Mouse (Mus musculus): ENCODE measurements around the gene Phf23. TPM values are rescaled to one million over a fixed set of nuclear protein-coding genes. Genes with fewer than 3 reads are reported as not detected.

Gene Phf23
- total RNA-seq, 2 experiments from 2014 or later = 23.1 to 23.4 TPM

GRCm38 (mm10) chr11:70040184-70040583, 44.6 kb downstream of the Phf23 start:
- no peak for DNase-seq
- intact Hi-C loops (cut with DNase I) = no loop called here

GRCm38 (mm10) chr11:70042309-70043085, 46.9 kb downstream of the Phf23 start:
- no peak for DNase-seq
- intact Hi-C loops (cut with DNase I) = no loop called here

- intact Hi-C loops (cut with DNase I) = no loop called here
These were observed 48.1 kb downstream of the Phf23 start for GRCm38 (mm10) chr11:70043665-70044064.

GRCm38 (mm10) chr11:70045435-70045834, 49.9 kb downstream of the Phf23 start:
- intact Hi-C loops (cut with DNase I) = no loop called here
- DNase-seq = no peak

More at GRCm38 (mm10) chr11:70043665-70044064, 48.1 kb downstream of the Phf23 start:
- DNase-seq = no peak

- no peak for DNase-seq
- intact Hi-C loops (cut with DNase I) = no loop called here
These were observed 53.8 kb downstream of the Phf23 start for GRCm38 (mm10) chr11:70049366-70049765.

Small RNA genes within 50 kb of the gene (microRNA-seq; reads per million reads assigned to microRNA genes)
- 0 reads per million in 2 experiments for gene Gm44349 (ENCODE audit: borderline number of aligned reads in 2 of 2)
- 1,388 to 1,414 reads per million in 2 experiments for gene Mir324 (ENCODE audit: borderline number of aligned reads in 2 of 2)

Other genes with a start within 250 kb of the Phf23 start
- 10 to 100 TPM; 30.1 to 35.4 TPM for gene Polr2a, start 237.1 kb upstream of the Phf23 start, total RNA-seq (2021)
- gene Slc35g3, start 233.8 kb upstream of the Phf23 start, total RNA-seq (2021) = not detected
- 10 to 100 TPM; 39.0 to 43.1 TPM for gene Zbtb4, start 229.9 kb upstream of the Phf23 start, total RNA-seq (2021)
- 1 to 10 TPM; 3.6 to 4.3 TPM for gene Chrnb1, start 199.8 kb upstream of the Phf23 start, total RNA-seq (2021)
- 1 to 10 TPM; 2.4 to 3.0 TPM for gene Fgf11, start 193.9 kb upstream of the Phf23 start, total RNA-seq (2021)
- under 1 TPM; 0.41 to 0.56 TPM for gene Tmem102, start 190.2 kb upstream of the Phf23 start, total RNA-seq (2021)
- gene Gm39566, start 180.5 kb upstream of the Phf23 start, total RNA-seq (2021) = not detected
- not detected for gene Spem2, start 177.3 kb upstream of the Phf23 start, total RNA-seq (2021)
- gene Spem1, start 173.6 kb upstream of the Phf23 start, total RNA-seq (2021) = not detected
- 1 to 10 TPM; 4.6 to 4.8 TPM for gene Nlgn2, start 158.0 kb upstream of the Phf23 start, total RNA-seq (2021)
- 100 to 1,000 TPM; 189 to 220 TPM for gene Tmem256, start 157.3 kb upstream of the Phf23 start, total RNA-seq (2021)
- 10 to 100 TPM; 24.6 to 26.7 TPM for gene Plscr3, start 149.4 kb upstream of the Phf23 start, total RNA-seq (2021)
- gene Tnk1, start 137.0 kb upstream of the Phf23 start, total RNA-seq (2021) = under 1 TPM; 0.08 to 0.11 TPM
- gene Tmem95, start 117.8 kb upstream of the Phf23 start, total RNA-seq (2021) = not detected
- 1 to 10 TPM; 2.6 to 2.8 TPM for gene Kctd11, start 114.4 kb upstream of the Phf23 start, total RNA-seq (2021)
- gene Acap1, start 100.2 kb upstream of the Phf23 start, total RNA-seq (2021) = under 1 TPM; 0.78 to 0.89 TPM
- gene 2810408A11Rik, start 94.8 kb upstream of the Phf23 start, total RNA-seq (2021) = under 1 TPM; 0.73 to 0.89 TPM
- 10 to 100 TPM; 40.2 to 47.4 TPM for gene Neurl4, start 94.7 kb upstream of the Phf23 start, total RNA-seq (2021)
- 10 to 100 TPM; 28.2 to 32.1 TPM for gene Gps2, start 81.9 kb upstream of the Phf23 start, total RNA-seq (2021)
- gene Eif5a, start 73.8 kb upstream of the Phf23 start, total RNA-seq (2021) = 100 to 1,000 TPM; 420 to 449 TPM
- gene Ybx2, start 60.0 kb upstream of the Phf23 start, total RNA-seq (2021) = 10 to 100 TPM; 18.4 to 20.3 TPM
- gene Slc2a4, start 47.6 kb upstream of the Phf23 start, total RNA-seq (2021) = 100 to 1,000 TPM; 385 to 406 TPM
- not detected for gene Cldn7, start 31.0 kb upstream of the Phf23 start, total RNA-seq (2021)
- gene Ctdnep1, start 14.6 kb upstream of the Phf23 start, total RNA-seq (2021) = 100 to 1,000 TPM; 160 to 169 TPM
- 10 to 100 TPM; 47.0 to 47.4 TPM for gene Elp5, start 13.3 kb upstream of the Phf23 start, total RNA-seq (2021)
- 100 to 1,000 TPM; 306 to 329 TPM for gene Gabarap, start 4.6 kb upstream of the Phf23 start, total RNA-seq (2021)
- gene Dvl2, start 4.8 kb downstream of the Phf23 start, total RNA-seq (2021) = 1 to 10 TPM; 5.0 to 6.1 TPM
- 1,000 to 10,000 TPM; 1,292 to 1,425 TPM for gene Acadvl, start 19.6 kb downstream of the Phf23 start, total RNA-seq (2021)
- 1 to 10 TPM; 6.3 to 7.4 TPM for gene Dlg4, start 21.2 kb downstream of the Phf23 start, total RNA-seq (2021)
- not detected for gene Asgr1, start 58.3 kb downstream of the Phf23 start, total RNA-seq (2021)
- gene Asgr2, start 96.9 kb downstream of the Phf23 start, total RNA-seq (2021) = not detected
- 1 to 10 TPM; 4.2 to 5.8 TPM for gene Mgl2, start 134.6 kb downstream of the Phf23 start, total RNA-seq (2021)
- 1 to 10 TPM; 2.7 to 3.3 TPM for gene Clec10a, start 160.4 kb downstream of the Phf23 start, total RNA-seq (2021)
- gene Slc16a11, start 217.0 kb downstream of the Phf23 start, total RNA-seq (2021) = under 1 TPM; 0.28 to 0.30 TPM
- 1 to 10 TPM; 3.3 to 3.9 TPM for gene Slc16a13, start 225.3 kb downstream of the Phf23 start, total RNA-seq (2021)
- gene Bcl6b, start 234.0 kb downstream of the Phf23 start, total RNA-seq (2021) = 10 to 100 TPM; 19.7 to 20.0 TPM
- 10 to 100 TPM; 32.7 to 38.0 TPM for gene 0610010K14Rik, start 242.1 kb downstream of the Phf23 start, total RNA-seq (2021)
- gene Gm21988, start 244.1 kb downstream of the Phf23 start, total RNA-seq (2021) = 1 to 10 TPM; 2.1 to 3.3 TPM
- 100 to 1,000 TPM; 106 to 113 TPM for gene Rnasek, start 244.1 kb downstream of the Phf23 start, total RNA-seq (2021)